Mouse (Mus musculus) frontal cortex, postnatal 25 days (tissue): ENCODE data around the gene Mob4.
"Not testable (repeated sequence)": the region's sequence is repeated elsewhere in the genome, so short reads cannot be mapped to it uniquely, and the experiment has no call there.

Experiments used
- DNase-seq, 2 experiments: peaks; one replicate each; pipeline ENCODE4 v3.0.0; 2022; ENCODE audit warnings: low spot score in 2 of 2

Gene Mob4

DNA sequence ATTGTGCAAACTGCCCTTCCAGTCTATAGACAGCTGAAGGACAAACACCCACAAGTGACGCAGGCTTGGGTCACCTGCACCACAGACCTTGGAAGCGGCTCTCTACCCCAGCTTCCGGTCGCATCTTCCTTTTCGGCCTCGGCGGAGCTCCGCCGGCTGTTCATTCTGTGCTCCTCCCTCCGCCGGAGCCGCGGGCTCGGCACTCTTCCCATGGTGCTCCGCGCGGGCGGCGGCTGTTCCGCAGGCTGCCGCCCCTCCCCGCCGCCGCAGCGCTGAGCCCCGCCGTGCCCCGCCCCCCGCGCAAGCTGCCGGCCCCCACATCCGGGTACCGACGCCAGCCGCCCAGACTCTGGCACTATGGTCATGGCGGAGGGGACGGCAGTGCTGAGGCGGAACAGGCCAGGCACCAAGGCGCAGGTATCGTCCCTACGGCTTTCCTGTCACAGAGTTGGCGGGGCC is at the start of gene Mob4:
Gene Mob4, plus strand, starts transcription at position 289 of the 459 bp plus-strand sequence.
- peak; percentile 68 to 86 for DNase-seq

DNA sequence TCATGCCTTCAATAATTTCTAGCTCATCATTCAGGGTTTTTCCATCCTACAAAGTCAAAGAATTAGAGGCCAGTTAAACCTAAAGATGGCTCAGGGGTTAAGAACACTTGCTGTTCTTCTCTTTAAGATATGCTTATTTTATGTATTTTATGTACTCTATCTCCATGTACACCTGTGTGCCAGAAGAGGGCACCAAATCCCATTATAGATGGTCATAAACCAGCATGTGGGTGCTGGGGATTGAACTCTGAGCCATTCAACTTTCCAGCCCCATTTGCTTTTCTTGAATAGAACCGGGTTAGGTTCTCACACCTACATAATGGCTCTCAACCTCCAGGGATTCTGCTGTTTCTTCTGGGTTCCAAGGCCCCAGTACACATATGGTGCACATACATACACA is 48.9 kb upstream of the Mob4 start:
- DNase-seq: no peak

DNA sequence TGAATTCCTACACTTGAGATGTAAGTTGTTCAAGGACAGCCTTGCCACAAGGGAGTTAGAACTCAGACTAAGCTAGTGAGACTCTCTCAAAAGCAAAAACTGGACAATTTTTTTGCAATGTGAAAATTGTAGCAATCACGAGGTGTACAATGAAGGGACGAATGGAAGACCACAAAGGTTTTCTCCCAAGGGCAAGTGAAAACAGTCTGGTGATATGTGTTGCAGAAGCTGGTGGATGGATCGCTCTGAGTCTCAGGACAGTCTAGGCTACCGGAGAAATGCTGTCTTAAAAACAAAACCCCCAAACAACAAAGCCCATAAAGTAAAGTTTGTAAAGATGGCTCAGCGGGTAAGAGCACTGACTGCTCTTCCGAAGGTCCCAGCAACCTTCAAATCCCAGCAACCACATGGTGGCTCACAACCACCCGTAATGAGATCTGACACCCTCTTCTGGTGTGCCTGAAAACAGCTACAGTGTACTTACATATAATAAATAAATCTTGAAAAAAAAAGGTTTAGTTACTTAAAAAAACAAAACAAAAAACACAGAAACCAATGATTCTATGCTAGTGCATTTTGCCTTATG is 45.2 kb upstream of the Mob4 start:
- DNase-seq: no peak

DNA sequence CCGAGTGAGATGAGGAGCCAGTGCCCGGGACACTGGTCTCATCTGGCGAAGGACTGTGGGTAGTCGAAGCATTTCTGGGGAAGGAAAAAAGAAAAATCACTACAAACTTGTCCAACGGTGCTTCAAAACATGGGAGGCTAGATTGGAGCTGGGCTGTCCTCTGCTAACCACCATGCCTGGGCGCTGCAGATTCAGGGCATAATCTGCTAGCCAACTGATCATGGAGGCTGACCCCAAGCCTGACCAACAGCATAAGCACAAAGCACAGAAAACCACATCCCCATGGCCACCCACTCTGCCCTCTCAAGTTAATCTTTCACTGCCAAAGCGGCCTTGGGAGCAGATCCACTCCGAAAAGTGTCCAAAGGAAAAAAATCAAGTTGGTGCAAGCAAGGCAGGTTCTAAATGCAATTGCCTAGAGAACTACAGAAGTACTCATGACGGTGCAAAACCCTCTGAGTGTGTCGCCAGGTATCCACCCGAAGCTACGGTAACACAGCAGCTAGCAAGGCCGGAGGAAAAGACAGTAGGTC is 44.1 kb upstream of the Mob4 start:
- DNase-seq: peak in 1 of 2 experiments; percentile 6

DNA sequence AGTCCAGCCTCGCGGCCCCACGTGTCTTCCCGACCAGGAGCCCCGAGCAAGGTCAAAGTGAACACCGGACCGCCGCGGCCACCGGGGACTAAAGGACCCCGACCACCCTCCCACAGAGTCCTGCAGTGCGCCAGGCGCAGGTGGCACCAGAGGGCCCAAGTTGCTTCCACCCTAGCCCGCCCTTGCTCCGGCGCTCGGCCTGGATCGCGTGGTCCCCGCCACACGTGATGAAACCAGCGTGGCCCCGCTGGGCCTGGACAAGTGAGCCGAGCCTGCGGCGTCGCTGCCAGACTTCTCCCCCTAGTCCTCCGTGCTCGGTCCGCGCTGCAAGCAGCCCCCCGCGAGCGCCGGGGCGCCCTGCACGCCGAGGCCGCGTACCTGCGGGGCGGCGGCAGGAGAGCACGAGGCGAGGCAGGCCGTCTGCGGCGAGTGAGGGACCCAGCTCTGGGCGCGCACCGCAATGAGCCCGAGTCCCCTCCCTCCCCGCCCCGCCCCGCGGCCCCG is 43.6 kb upstream of the Mob4 start:
- DNase-seq: peak; percentile 48 to 54

DNA sequence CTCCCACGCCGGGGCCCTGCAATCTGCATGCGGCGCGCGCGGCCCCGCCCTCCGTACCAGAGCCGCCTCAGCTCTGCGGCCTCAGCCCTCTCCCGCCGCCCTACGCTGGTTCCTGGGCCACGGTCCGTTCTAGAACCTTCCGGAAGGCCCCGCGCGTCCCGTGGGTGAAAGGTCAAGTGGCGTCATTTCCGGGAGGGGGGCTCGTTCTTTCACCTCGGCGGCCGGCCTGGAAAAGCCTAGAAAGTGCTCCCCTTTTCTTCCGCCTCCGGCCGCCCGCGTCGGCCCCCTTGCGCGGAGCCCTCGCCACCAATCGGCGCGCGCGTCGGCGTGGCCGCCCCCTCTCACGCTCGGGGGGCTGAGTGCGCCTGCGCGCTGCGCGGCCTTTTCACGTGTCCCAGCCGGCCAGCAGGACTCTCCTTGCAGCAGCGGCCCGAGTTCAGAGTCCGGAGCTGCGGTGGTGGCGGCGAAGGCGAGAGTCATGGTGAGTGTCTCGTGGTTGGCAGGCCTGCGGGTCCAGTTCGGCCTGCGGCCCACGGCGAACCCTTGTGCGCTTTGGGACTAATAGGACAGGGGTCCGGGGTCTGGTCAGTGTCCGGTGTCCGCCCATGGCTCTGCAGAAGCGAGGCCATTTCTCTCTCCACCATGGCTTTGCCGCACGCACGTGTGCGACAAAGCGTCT is 43.0 kb upstream of the Mob4 start, which contains the start of the genes Hspe1 and Hspd1:
Gene Hspe1, plus strand, starts transcription at position 201 of the 679 bp plus-strand sequence.
Gene Hspd1, minus strand, starts transcription at position 312 of the 679 bp plus-strand sequence.
- peak; percentile 94 to 95 for DNase-seq

DNA sequence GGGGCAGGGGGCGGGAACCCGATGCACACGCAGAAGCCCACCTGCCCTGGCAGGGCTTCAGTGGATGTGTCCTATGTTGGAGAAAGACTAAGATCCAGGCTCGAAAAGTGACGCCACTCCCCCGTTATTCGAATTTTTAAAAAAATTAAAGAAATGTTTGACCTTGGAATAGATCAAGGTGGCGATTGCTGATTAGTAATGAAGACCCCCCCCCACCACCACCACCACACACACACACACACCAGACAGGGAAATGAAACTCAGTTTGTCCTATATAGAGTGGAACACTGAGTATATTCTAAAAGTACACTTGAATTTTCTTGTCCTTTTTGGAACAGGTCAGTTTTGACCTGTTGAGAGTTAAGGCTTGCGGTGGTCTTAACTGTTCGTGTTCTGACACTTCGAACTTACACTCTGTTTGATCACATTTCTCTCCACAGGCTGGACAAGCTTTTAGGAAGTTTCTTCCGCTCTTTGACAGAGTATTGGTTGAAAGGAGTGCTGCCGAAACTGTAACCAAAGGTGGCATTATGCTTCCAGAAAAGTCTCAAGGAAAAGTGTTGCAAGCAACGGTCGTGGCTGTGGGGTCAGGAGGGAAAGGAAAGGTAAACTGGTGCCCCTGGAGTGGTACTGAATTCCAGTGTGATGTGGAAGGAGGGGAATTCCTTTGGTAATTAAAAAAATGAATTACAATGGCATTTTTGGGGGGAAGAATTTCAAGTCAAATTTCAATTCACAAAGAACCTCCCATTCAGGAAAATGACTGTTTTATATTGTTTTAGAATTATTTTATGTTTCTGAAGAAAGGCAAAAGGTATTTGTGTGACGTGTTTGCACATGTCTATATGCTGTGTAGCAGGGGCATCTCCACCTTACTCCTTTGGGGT is 42.2 kb upstream of the Mob4 start:
- DNase-seq: no peak

DNA sequence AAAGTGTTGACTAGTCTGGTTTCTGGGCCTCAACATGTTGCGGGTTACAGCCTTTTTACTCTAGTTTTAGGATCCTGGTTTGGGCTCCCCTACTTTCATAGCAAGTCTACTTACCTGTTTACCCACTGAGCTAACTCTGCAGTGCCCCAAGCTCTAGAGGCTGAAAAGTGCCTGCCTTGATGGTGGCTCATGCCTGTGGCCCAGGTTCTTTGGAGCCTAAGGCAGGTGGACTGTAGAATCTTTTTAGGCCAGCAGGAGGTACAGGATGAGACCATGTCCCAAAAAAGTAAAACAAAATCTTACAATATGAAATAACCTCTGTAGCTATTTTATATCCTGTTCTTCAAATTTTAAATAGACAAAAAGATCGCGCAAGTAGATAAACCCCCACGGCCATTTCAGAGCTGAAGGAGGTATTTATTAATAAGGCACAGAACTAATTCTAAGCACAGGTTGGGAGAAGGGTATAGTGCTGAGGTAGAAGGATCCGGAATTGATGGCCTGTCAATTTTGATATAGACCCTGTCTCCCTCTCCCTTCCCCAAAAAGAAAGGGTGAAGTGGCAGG is 41.5 kb upstream of the Mob4 start:
- DNase-seq: no peak

DNA sequence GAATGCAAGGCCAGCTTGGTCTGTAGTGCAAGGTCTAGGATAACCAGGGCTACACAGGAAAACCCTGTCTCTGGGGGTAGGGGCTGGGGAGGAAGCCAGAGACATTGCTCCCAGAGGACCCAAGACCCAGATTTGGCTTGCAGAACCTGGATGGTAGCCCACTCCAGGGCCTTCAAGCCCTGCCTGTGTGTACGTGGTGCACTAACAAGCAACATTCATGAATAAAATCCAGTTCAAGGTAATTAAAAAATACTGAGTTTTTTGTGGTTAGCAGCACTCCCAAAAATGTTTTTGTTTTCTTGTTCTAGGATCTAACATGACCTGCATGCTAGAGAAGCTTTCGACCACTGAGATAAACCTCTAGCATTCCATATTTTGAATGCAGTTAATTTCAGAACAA is 39.0 kb upstream of the Mob4 start:
- no peak for DNase-seq

DNA sequence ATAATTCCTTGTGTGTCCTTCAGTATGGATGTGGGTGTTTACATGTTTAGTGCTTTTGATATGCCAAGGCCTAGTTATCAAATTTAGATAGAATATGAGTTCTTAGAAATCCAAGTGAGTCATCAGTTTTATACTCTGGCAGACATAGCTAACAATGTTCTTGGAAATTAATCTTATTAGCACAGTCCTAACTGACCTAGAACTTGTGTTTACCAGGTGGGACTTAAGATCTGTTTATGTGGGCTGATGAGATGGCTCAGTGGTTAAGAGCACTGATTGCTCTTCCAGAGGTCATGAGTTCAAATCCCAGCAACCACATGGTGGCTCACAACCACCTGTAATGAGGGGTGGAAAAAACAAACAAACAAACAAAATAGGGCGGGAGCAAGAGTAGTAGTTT is 38.6 kb upstream of the Mob4 start:
- DNase-seq: no peak

DNA sequence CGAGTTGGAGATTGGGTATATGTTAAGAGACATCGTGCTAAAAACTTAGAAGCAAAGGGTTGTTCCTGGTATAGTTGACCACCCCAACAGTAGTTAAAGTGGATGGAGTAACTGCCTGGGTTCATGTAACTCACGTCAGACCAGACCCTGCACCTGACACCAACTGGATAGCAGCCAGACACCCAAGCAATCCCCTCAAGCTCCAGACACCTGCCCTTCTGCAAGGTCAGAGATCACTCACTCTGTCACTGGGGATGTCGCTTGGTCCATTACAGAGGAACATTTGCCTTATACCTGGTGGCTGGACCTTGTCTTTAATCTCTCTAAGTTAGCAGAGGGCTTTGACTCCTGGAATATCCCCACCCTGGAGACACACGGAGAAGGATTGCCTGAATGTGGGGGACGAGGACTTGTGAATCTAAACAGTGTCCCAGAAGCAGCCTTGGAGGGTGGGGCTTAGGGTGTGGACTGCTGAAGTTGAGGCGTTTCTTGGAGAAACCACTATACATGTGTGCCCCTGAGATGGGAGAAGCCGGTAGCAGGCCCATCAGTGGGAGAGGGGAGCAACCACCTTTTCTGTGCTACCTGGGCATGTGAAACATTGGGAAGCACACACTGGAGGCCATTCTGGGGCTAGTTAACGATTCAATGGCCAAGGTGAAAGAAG is 24.0 kb upstream of the Mob4 start:
- no peak for DNase-seq

DNA sequence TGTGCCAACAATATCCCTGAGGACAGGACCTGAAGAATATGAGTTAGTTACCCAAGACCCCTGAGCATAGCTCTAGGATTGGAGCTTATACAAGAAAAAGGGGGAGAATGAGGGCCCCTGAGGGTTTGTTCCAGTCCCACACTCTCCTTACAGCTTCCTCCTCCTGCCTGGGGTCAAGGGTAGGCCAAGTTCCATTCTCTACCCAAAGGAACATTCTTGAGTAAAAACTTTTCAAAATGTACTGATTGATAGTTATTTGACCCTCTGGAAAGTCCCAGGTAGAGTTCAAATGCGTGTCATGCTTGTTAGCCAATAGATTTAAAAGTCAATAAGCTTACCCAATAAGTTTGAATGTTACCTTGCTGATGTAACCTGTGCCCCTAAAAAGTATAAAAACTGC is 23.4 kb upstream of the Mob4 start:
- DNase-seq: no peak

DNA sequence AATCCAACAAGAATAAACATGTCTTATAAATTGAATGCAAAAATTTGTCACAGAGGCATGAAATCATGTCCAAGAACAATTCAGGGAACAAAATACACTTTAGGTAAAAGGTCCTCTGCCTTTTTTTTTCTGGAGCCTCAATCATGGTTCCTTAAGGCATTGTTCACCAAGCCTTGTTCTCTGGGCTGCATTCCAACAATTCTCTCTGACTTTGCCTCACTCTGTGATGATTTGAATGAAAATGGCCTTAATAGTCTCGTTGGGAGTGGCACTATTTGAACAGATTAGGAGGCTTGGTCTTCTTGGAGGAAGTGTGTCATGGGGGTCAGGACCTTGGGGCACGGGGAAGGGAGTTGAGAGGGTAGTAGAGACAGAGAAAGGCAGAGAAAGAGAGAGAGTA is 22.6 kb upstream of the Mob4 start:
- DNase-seq: no peak

DNA sequence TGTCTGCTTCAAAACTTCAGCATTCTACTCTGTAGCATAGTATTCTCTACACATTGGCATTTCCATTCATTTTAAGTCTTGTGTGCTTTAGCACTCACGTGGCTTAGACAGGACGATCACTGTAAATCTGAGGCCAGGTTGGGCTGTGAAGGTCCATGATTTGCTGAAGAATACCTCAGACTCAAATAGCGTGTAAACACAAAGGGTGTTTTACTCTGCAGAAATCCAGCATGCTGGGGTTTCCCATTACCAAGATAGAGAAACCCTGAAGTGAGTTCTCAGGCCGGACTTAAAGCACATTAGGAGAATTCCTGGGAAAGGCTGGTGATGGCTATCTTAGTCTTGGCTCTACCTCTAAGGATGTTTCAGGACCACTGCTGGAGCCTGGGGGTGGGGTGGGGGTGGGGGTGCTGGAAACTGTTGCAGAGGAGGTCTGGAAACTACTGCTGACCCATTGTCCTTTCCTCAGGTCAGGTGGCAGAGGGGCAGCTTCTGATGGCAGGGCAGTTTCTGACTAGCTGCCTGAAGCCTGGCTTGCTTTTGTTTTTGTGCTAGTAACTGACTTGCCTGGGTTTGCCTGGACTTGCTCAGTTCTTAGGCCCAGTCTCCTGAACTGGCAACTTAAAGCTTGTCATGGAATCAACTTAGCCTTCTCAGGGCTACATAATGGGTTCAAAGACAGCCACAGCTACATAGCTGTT is 21.8 kb upstream of the Mob4 start:
- no peak for DNase-seq

DNA sequence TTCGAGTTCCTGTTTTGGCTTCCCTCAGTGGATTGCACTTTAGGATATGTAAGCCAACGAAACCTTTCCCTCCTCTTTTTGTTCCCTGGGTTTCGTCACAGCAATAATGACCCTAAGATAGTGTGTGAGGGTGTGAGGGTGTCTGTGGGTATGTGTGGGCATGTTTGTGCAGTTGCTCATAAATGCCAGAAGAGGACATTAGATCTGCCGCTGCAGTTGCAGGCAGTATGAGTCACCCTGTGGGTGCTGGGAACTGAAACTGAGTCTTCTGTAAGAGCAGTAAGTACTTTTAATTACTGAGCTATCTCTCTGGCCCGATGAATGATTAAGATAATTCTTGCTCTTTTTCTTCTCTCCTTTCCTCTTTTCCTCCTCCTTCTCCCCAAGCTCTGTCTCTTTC is 8.0 kb upstream of the Mob4 start:
- DNase-seq: no peak

DNA sequence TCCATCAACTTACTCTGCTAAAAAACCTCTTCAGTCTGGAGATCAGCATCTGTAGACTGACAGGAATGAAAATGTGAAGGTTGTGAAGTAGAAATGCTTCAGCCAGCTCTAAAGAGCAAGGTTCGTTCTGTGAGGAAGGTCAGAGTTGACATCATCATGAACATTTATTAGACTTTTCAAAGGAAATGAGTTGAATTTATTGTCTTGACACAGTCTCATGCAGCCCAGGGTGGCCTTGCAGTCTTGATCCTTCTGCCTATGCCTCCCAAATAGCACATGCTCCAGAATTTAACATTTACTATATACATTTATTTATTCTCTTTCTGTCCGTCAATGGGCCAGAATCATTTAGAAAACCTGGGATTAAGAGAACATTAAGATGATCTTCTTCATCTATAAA is 7.5 kb upstream of the Mob4 start:
- DNase-seq: no peak

DNA sequence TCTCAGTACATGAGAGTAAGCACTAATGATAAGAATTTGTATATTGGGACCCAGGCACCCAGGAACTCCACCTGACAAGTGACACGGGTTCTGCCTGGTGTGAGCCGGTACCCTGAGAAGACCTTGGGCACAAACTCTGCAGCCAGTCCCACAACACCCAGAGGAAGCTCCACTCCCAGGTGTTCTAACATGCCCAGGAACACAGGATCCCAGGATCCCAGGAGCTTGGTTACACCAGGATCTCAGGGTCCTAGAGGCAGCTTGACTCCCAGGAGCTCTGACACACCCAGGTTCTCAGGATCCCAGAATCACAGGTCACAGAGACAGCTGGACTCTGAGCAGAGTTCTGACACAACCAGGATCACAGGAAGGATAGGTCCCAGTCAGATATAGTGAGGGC is 6.9 kb upstream of the Mob4 start:
- not testable (repeated sequence) for DNase-seq

DNA sequence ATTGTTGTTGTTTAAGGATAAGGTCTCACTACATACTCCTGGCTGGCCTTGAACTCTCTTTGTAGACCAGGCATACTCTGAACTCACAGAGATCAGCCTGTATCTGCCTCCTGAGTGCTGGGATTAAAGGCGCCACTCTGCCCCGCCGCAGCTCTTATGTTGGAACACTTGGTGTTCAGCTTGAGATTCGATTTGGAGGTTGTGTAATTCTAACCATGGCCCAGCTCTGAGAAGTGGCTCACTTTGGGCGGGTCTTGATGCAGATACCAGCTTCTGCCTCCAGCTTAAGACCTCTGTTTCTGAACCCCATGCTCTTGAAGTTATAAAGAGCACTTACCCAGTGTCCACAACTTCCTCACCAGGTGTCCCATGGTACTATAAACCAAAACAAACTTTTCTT is 1.3 kb upstream of the Mob4 start:
- DNase-seq: no peak

DNA sequence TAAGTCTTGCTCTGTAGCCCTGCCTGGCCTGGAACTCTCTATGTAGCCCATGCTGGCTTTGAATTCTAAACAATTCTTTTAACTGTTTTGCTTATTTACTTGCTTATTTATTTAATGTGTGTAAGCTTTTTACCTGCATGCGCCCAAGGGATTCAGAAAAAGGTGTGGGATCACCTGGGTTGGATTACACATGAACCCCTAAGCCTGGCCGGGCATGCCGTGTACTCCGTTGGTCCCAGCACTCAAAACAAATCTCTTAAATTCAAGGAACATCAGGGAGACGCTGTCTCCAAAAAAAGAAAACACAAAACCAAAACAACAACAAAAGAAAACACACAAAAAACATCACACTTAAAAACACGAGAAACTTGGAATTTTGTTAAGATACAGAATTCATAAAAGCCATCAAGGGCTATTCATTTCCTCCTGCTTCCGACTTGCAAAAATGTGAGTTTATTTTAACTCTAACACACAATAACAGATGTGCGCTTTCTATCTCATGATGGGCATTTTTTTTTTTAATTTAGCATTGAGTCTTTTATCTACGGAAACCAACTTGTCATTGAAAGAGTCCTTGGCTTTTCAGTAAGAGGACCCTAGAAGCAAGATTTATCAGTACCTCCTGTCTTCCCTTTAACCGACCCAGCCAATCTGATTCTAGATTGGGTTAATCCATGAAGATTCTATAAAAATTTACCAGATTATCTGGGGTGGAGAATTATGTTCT is 678 bp upstream of the Mob4 start:
- DNase-seq: no peak
